Comparison of ENCODE assay signal across 7 mouse cellular contexts in genomic region chr6:113082229-113082628, GRCm38 (mm10). TPM values are rescaled to one million over a fixed set of nuclear protein-coding genes. Genes with fewer than 3 reads are reported as not detected.
DNase-seq lines count a peak whose midpoint lies in the region; ATAC-seq and TF ChIP-seq lines count a peak whose summit lies in the region.

No protein-coding gene starts in this region.

- peaks cover 26% of the 10 kb centered on the region for H3K4me1 ChIP-seq in lung, embryonic 15.5 days
- peaks cover 6% of the 10 kb centered on the region; the same call in 1 of the 2 replicates for H3K4me1 ChIP-seq in lung, postnatal 0 days (ENCODE audit: insufficient read depth, low read depth, low read length)
- peaks cover 21% of the 10 kb centered on the region for H3K4me1 ChIP-seq in embryonic facial prominence, embryonic 13.5 days
- peaks cover 52% of the 10 kb centered on the region for H3K4me1 ChIP-seq in hindbrain, embryonic 14.5 days (replicated peaks; ENCODE audit: control insufficient read depth, insufficient read depth, low read length)
- H3K4me1 ChIP-seq in liver, embryonic 16.5 days (ENCODE audit: control insufficient read depth, low read depth, low read length): peaks cover 21% of the 10 kb centered on the region
- peaks cover 8% of the 10 kb centered on the region for H3K4me1 ChIP-seq in thymus, adult 2 months (replicated peaks; ENCODE audit: control insufficient read depth, insufficient read depth, low read length)

- peak overlapping the region; percentile 29; the same call in 1 of the 2 replicates for H3K4me2 ChIP-seq in lung, embryonic 15.5 days
- no peak overlapping the region for H3K4me2 ChIP-seq in lung, postnatal 0 days (replicated peaks; ENCODE audit: low read depth, low read length)
- peak overlapping the region; percentile 30 for H3K4me2 ChIP-seq in embryonic facial prominence, embryonic 13.5 days
- peak overlapping the region; percentile 36 for H3K4me2 ChIP-seq in hindbrain, embryonic 14.5 days (replicated peaks)
- peak overlapping the region; percentile 28 for H3K4me2 ChIP-seq in liver, embryonic 16.5 days (ENCODE audit: low read depth, low read length)

- H3K9ac ChIP-seq in lung, embryonic 15.5 days: no peak overlapping the region
- H3K9ac ChIP-seq in lung, postnatal 0 days (replicated peaks; ENCODE audit: low read depth): no peak overlapping the region
- H3K9ac ChIP-seq in embryonic facial prominence, embryonic 13.5 days: peak overlapping the region; percentile 54; the same call in 1 of the 2 replicates
- H3K9ac ChIP-seq in hindbrain, embryonic 14.5 days: peak overlapping the region; percentile 45
- H3K9ac ChIP-seq in liver, embryonic 16.5 days (ENCODE audit: low read depth, low read length): no peak overlapping the region; the same call in 1 of the 2 replicates

- peak overlapping the region; percentile 24 for H3K27ac ChIP-seq in lung, embryonic 15.5 days
- no peak overlapping the region for H3K27ac ChIP-seq in lung, postnatal 0 days (ENCODE audit: low read length)
- no peak overlapping the region for H3K27ac ChIP-seq in embryonic facial prominence, embryonic 13.5 days
- peak overlapping the region; percentile 59 for H3K27ac ChIP-seq in hindbrain, embryonic 14.5 days
- peak overlapping the region; percentile 22; the same call in 1 of the 2 replicates for H3K27ac ChIP-seq in liver, embryonic 16.5 days (ENCODE audit: low read length)
- H3K27ac ChIP-seq in thymus, adult 2 months (ENCODE audit: control insufficient read depth, insufficient read depth, low read length): no peak overlapping the region

- ATAC-seq in lung, embryonic 15.5 days (ENCODE audit: borderline replicate concordance, extremely low read depth, low FRiP score, low TSS enrichment): no peak
- no peak for ATAC-seq in lung, postnatal 0 days
- ATAC-seq in embryonic facial prominence, embryonic 13.5 days (ENCODE audit: insufficient number of reproducible peaks, insufficient read depth, low FRiP score, low TSS enrichment, low read depth): no peak
- ATAC-seq in hindbrain, embryonic 14.5 days (ENCODE audit: low FRiP score): no peak
- no peak for ATAC-seq in liver, embryonic 16.5 days (ENCODE audit: low read depth)

- TF ChIP-seq EP300 in lung, postnatal 0 days (IDR thresholded peaks at IDR 0.05): no peak

- H3K36me3 ChIP-seq in lung, embryonic 15.5 days: no peaks in the 10 kb centered on the region
- no peaks in the 10 kb centered on the region for H3K36me3 ChIP-seq in lung, postnatal 0 days (ENCODE audit: insufficient read depth, low read length)
- H3K36me3 ChIP-seq in embryonic facial prominence, embryonic 13.5 days: no peaks in the 10 kb centered on the region
- no peaks in the 10 kb centered on the region for H3K36me3 ChIP-seq in hindbrain, embryonic 14.5 days (replicated peaks; ENCODE audit: control insufficient read depth, insufficient read depth)
- H3K36me3 ChIP-seq in liver, embryonic 16.5 days (ENCODE audit: control insufficient read depth, insufficient read depth): no peaks in the 10 kb centered on the region
- no peaks in the 10 kb centered on the region for H3K36me3 ChIP-seq in thymus, adult 2 months (ENCODE audit: control insufficient read depth, insufficient read depth, low read length)

- DNase-seq in lung, postnatal 0 days (ENCODE audit: low spot score): no peak
- DNase-seq in hindbrain, embryonic 14.5 days (ENCODE audit: low spot score): no peak
- peak; percentile 68 for DNase-seq in yolk sac, embryonic 10.5 days (ENCODE audit: low spot score)
- no peak for DNase-seq in thymus, adult 2 months

- no peak for TF ChIP-seq POLR2A in thymus, adult 2 months (IDR thresholded peaks at IDR 0.05; ENCODE audit: control insufficient read depth, extremely low read depth, insufficient read depth, low read length, poor library complexity)

- no peak overlapping the region for H3K4me3 ChIP-seq in lung, embryonic 15.5 days
- H3K4me3 ChIP-seq in lung, postnatal 0 days (ENCODE audit: low read depth, low read length): no peak overlapping the region
- H3K4me3 ChIP-seq in embryonic facial prominence, embryonic 13.5 days: no peak overlapping the region
- no peak overlapping the region for H3K4me3 ChIP-seq in hindbrain, embryonic 14.5 days (replicated peaks; ENCODE audit: low read length)
- H3K4me3 ChIP-seq in liver, embryonic 16.5 days (ENCODE audit: low read depth, low read length): no peak overlapping the region
- no peak overlapping the region for H3K4me3 ChIP-seq in thymus, adult 2 months (ENCODE audit: control insufficient read depth, insufficient read depth, low read length)

- 17% methylated on average over 6 of the region's 6 CpGs for WGBS in lung, embryonic 15.5 days
- 9% methylated on average over 6 of the region's 6 CpGs for WGBS in lung, postnatal 0 days
- WGBS in embryonic facial prominence, embryonic 13.5 days: 20% methylated on average over 6 of the region's 6 CpGs
- 13% methylated on average over 6 of the region's 6 CpGs for WGBS in hindbrain, embryonic 14.5 days
- whole genome bisulfite sequencing in liver, embryonic 16.5 days (ENCODE audit: insufficient replicate concordance): 32% methylated on average over 6 of the region's 6 CpGs
- WGBS in thymus, adult 2 months: 51% methylated on average over 6 of the region's 6 CpGs

- no peak for TF ChIP-seq CTCF in lung, postnatal 0 days (IDR thresholded peaks at IDR 0.05)
- no peak for TF ChIP-seq CTCF in thymus, adult 2 months (IDR thresholded peaks at IDR 0.05; ENCODE audit: borderline replicate concordance, control insufficient read depth, extremely low read depth, insufficient read depth, low read length, poor library complexity)

- H3K27me3 ChIP-seq in lung, embryonic 15.5 days: no peaks in the 10 kb centered on the region
- H3K27me3 ChIP-seq in lung, postnatal 0 days (replicated peaks; ENCODE audit: insufficient read depth, low read length): no peaks in the 10 kb centered on the region
- no peaks in the 10 kb centered on the region for H3K27me3 ChIP-seq in embryonic facial prominence, embryonic 13.5 days
- no peaks in the 10 kb centered on the region for H3K27me3 ChIP-seq in hindbrain, embryonic 14.5 days (ENCODE audit: control insufficient read depth, insufficient read depth, low read length)
- no peaks in the 10 kb centered on the region for H3K27me3 ChIP-seq in liver, embryonic 16.5 days (ENCODE audit: control insufficient read depth, insufficient read depth, low read depth, low read length)
- H3K27me3 ChIP-seq in thymus, adult 2 months (ENCODE audit: control insufficient read depth, insufficient read depth, low read length): no peaks in the 10 kb centered on the region

- H3K9me3 ChIP-seq in lung, embryonic 15.5 days: no peaks in the 10 kb centered on the region
- H3K9me3 ChIP-seq in lung, postnatal 0 days (ENCODE audit: low read length): no peaks in the 10 kb centered on the region
- no peaks in the 10 kb centered on the region for H3K9me3 ChIP-seq in embryonic facial prominence, embryonic 13.5 days
- no peaks in the 10 kb centered on the region for H3K9me3 ChIP-seq in hindbrain, embryonic 14.5 days (ENCODE audit: control insufficient read depth, low read length)
- H3K9me3 ChIP-seq in liver, embryonic 16.5 days (replicated peaks; ENCODE audit: control insufficient read depth, low read length): no peaks in the 10 kb centered on the region

RNA-seq across cellular contexts. Expression of gene Setd5, which starts 5.1 kb away (rescaled TPM):
- 69.5 and 77.2 TPM in 2 replicates for polyA plus RNA-seq in lung, embryonic 15.5 days (2015; fragmentation: Nextera tagmentation; extraction: Ambion mirVana)
- polyA plus RNA-seq in lung, postnatal 0 days (2015; fragmentation: Nextera tagmentation; extraction: Ambion mirVana): 44.2 and 44.9 TPM in 2 replicates
- polyA plus RNA-seq in embryonic facial prominence, embryonic 13.5 days (2015; fragmentation: Nextera tagmentation; extraction: Ambion mirVana): 84.0 and 91.0 TPM in 2 replicates
- 53.3 and 58.7 TPM in 2 replicates for polyA plus RNA-seq in hindbrain, embryonic 14.5 days (2014; fragmentation: Nextera tagmentation; extraction: Ambion mirVana)
- polyA plus RNA-seq in liver, embryonic 16.5 days (2015; fragmentation: Nextera tagmentation; extraction: Ambion mirVana): 18.4 and 20.1 TPM in 2 replicates
- 51.8 and 52.2 TPM in 2 replicates for polyA plus RNA-seq in thymus, adult 2 months (2012; rRNA removed)

RNA-seq across cellular contexts. Expression of gene Thumpd3, which starts 36.2 kb away (rescaled TPM):
- polyA plus RNA-seq in lung, embryonic 15.5 days (2015; fragmentation: Nextera tagmentation; extraction: Ambion mirVana): 43.0 and 50.8 TPM in 2 replicates
- polyA plus RNA-seq in lung, postnatal 0 days (2015; fragmentation: Nextera tagmentation; extraction: Ambion mirVana): 24.0 and 25.3 TPM in 2 replicates
- polyA plus RNA-seq in embryonic facial prominence, embryonic 13.5 days (2015; fragmentation: Nextera tagmentation; extraction: Ambion mirVana): 55.0 and 55.9 TPM in 2 replicates
- polyA plus RNA-seq in hindbrain, embryonic 14.5 days (2014; fragmentation: Nextera tagmentation; extraction: Ambion mirVana): 45.5 and 49.1 TPM in 2 replicates
- 29.5 and 30.0 TPM in 2 replicates for polyA plus RNA-seq in liver, embryonic 16.5 days (2015; fragmentation: Nextera tagmentation; extraction: Ambion mirVana)
- 10.7 and 13.4 TPM in 2 replicates for polyA plus RNA-seq in thymus, adult 2 months (2012; rRNA removed)

Comparison
In these comparisons a context has a peak if more than half of its experiments do, and no peak if none do; other contexts are left out.
1. H3K27ac ChIP-seq: peak in lung, embryonic 15.5 days (single experiment), hindbrain, embryonic 14.5 days (single experiment) and liver, embryonic 16.5 days (single experiment); none in lung, postnatal 0 days (single experiment), embryonic facial prominence, embryonic 13.5 days (single experiment) and thymus, adult 2 months (single experiment).
2. H3K9ac ChIP-seq: peak in embryonic facial prominence, embryonic 13.5 days (single experiment) and hindbrain, embryonic 14.5 days (single experiment); none in lung, embryonic 15.5 days (single experiment), lung, postnatal 0 days (single experiment) and liver, embryonic 16.5 days (single experiment).